15 mouse cellular contexts compared by ENCODE assay signal in genomic region chr17:93140003-93140402, GRCm38 (mm10). TPM values are rescaled to one million over a fixed set of nuclear protein-coding genes. Genes with fewer than 3 reads are reported as not detected.
DNase-seq lines count a peak whose midpoint lies in the region; ATAC-seq and TF ChIP-seq lines count a peak whose summit lies in the region.
"Had no signal": no experiment of that assay in that cellular context is flagged by ENCODE, and none has a peak within 500 bp of the region (broad histone marks: within the 10 kb centered on the region; RNA-seq: fewer than 3 reads in every experiment).

No protein-coding gene starts in this region.

- H3K4me3 ChIP-seq in forebrain, postnatal 0 days (ENCODE audit: low read depth, low read length), result no peak overlapping the region
- H3K4me3 ChIP-seq in forebrain, embryonic 16.5 days (replicated peaks; ENCODE audit: low read length), result no peak overlapping the region
- no peak overlapping the region for H3K4me3 ChIP-seq in ES-E14 (ENCODE audit: insufficient read depth in 1 of 2, low read depth in 1 of 2, low read length in 2 of 2, poor library complexity in 1 of 2, severe bottlenecking in 1 of 2)
- H3K4me3 ChIP-seq in left cerebral cortex, adult 2 months, result no peak overlapping the region
- H3K4me3 ChIP-seq: heart, embryonic 15.5 days; myocyte had no signal

- no peak overlapping the region for H3K27ac ChIP-seq in forebrain, postnatal 0 days (ENCODE audit: low read depth, low read length)
- no peak overlapping the region for H3K27ac ChIP-seq in forebrain, embryonic 16.5 days (ENCODE audit: low read length)
- H3K27ac ChIP-seq in ES-E14 (ENCODE audit: insufficient read depth, low read depth, low read length, poor library complexity, severe bottlenecking), result no peak overlapping the region
- H3K27ac ChIP-seq in left cerebral cortex, adult 2 months, result no peak overlapping the region
- H3K27ac ChIP-seq: heart, embryonic 15.5 days had no signal

- WGBS in forebrain, postnatal 0 days, result 52% methylated on average over 1 of the region's 1 CpGs
- WGBS in forebrain, embryonic 16.5 days, result 67% methylated on average over 1 of the region's 1 CpGs

- H3K9me3 ChIP-seq in forebrain, postnatal 0 days (ENCODE audit: low read length), result no peaks in the 10 kb centered on the region
- no peaks in the 10 kb centered on the region for H3K9me3 ChIP-seq in forebrain, embryonic 16.5 days (ENCODE audit: control insufficient read depth, low read length)
- no peaks in the 10 kb centered on the region for H3K9me3 ChIP-seq in ES-E14 (ENCODE audit: control insufficient read depth, insufficient read depth, low read depth, low read length)
- H3K9me3 ChIP-seq: G1E; heart, embryonic 15.5 days had no signal

- in situ Hi-C loops in ES-E14 (cut with MboI; ENCODE audit: low sequenced_read_pairs in 2 of 2, unreplicated experiment in 2 of 2), result no loop called here

- no peak overlapping the region for H3K4me2 ChIP-seq in forebrain, postnatal 0 days (ENCODE audit: low read depth)
- no peak overlapping the region for H3K4me2 ChIP-seq in forebrain, embryonic 16.5 days (ENCODE audit: low read length)
- H3K4me2 ChIP-seq: heart, embryonic 15.5 days had no signal

- no peaks in the 10 kb centered on the region for H3K4me1 ChIP-seq in forebrain, postnatal 0 days (ENCODE audit: insufficient read depth)
- H3K4me1 ChIP-seq in forebrain, embryonic 16.5 days (replicated peaks; ENCODE audit: control insufficient read depth, insufficient read depth, low read length), result no peaks in the 10 kb centered on the region
- no peaks in the 10 kb centered on the region for H3K4me1 ChIP-seq in ES-E14 (ENCODE audit: control insufficient read depth in 2 of 2, insufficient read depth in 2 of 2, low read length in 2 of 2, poor library complexity in 1 of 2)
- H3K4me1 ChIP-seq: heart, embryonic 15.5 days had no signal

- DNase-seq in forebrain, postnatal 0 days, result peak; percentile 19
- peak; percentile 17 to 35 for DNase-seq in left cerebral cortex, adult 18-20 months (ENCODE audit: low spot score in 2 of 2)
- DNase-seq in left cerebral cortex, postnatal 4 days, result no peak
- DNase-seq in ES-E14 (ENCODE audit: low read depth, low spot score), result no peak
- DNase-seq in left cerebral cortex, adult 2 months (ENCODE audit: extremely low spot score in 1 of 2, low spot score in 2 of 2), result peak; percentile 14 to 18
- no peak for DNase-seq in kidney, adult 11 months
- DNase-seq: cerebellum, adult 11 months; gastrocnemius, postnatal 14 days; kidney, postnatal 4 days; liver; lung, postnatal 10 days had no signal

- H3K27me3 ChIP-seq in forebrain, postnatal 0 days (ENCODE audit: insufficient read depth, low read length), result no peaks in the 10 kb centered on the region
- no peaks in the 10 kb centered on the region for H3K27me3 ChIP-seq in forebrain, embryonic 16.5 days (replicated peaks; ENCODE audit: control insufficient read depth, insufficient read depth, low read length)
- H3K27me3 ChIP-seq: heart, embryonic 15.5 days had no signal

- no peak for ATAC-seq in forebrain, postnatal 0 days
- no peak for ATAC-seq in forebrain, embryonic 16.5 days

- no peaks in the 10 kb centered on the region for H3K36me3 ChIP-seq in forebrain, postnatal 0 days (ENCODE audit: insufficient read depth)
- no peaks in the 10 kb centered on the region for H3K36me3 ChIP-seq in forebrain, embryonic 16.5 days (ENCODE audit: control insufficient read depth, insufficient read depth)
- H3K36me3 ChIP-seq in ES-E14 (ENCODE audit: control insufficient read depth, insufficient read depth, low read length, poor library complexity, severe bottlenecking), result no peaks in the 10 kb centered on the region
- H3K36me3 ChIP-seq: G1E; heart, embryonic 15.5 days had no signal

- intact Hi-C loops in left cerebral cortex, postnatal 4 days (cut with DNase I), result no loop called here
- intact Hi-C loops in left cerebral cortex, adult 2 months (cut with DNase I), result loop anchor here (2.0 to 5.0 kb wide), 2 partner anchors 35 to 928 kb away; no protein-coding TSS in a partner anchor

- peak; percentile 53 for TF ChIP-seq CTCF in forebrain, postnatal 0 days (IDR thresholded peaks at IDR 0.05; ENCODE audit: low read depth)
- peak; percentile 62 for TF ChIP-seq CTCF in left cerebral cortex, adult 2 months (IDR thresholded peaks at IDR 0.05)

- no peak overlapping the region for H3K9ac ChIP-seq in forebrain, postnatal 0 days
- H3K9ac ChIP-seq in forebrain, embryonic 16.5 days (replicated peaks; ENCODE audit: low read depth, low read length), result no peak overlapping the region
- no peak overlapping the region for H3K9ac ChIP-seq in ES-E14 (ENCODE audit: insufficient read depth, low read depth, low read length, poor library complexity, severe bottlenecking)
- H3K9ac ChIP-seq: heart, embryonic 15.5 days had no signal

TF ChIP-seq in ES-E14, 5 proteins besides CTCF, POLR2A, EP300 and RAD21:
- TF ChIP-seq MAFK (IDR thresholded peaks at IDR 0.05; ENCODE audit: insufficient read depth, low read depth, low read length) (no peak), ZC3H11A (IDR thresholded peaks at IDR 0.05; ENCODE audit: borderline replicate concordance, low read depth, low read length) (peak; percentile 10; the same call in 1 of the 2 replicates)

RNA-seq across cellular contexts. Expression of gene Adcyap1, which starts 58.8 kb away (rescaled TPM):
- total RNA-seq in forebrain, postnatal 0 days (2014; rRNA removed), result 16.7 and 31.7 TPM in 2 replicates
- polyA plus RNA-seq in forebrain, postnatal 0 days (2015; fragmentation: Nextera tagmentation; extraction: Ambion mirVana), result 11.9 and 15.2 TPM in 2 replicates
- polyA plus RNA-seq in forebrain, embryonic 16.5 days (2015; fragmentation: Nextera tagmentation; extraction: Ambion mirVana), result 10.2 and 12.3 TPM in 2 replicates
- total RNA-seq in left cerebral cortex, adult 18-20 months (2021), result 10 to 100 TPM; 37.4 to 39.7 TPM
- total RNA-seq in left cerebral cortex, postnatal 4 days (2021), result 10 to 100 TPM; 24.0 to 28.1 TPM
- 0.18 TPM in 1 of 2 replicates, not detected in the other for total RNA-seq in ES-E14 (2012; rRNA removed)
- total RNA-seq in left cerebral cortex, adult 2 months (2021), result 10 to 100 TPM; 38.6 to 48.9 TPM
- total RNA-seq: G1E; gastrocnemius, postnatal 14 days had no signal
- polyA plus RNA-seq: G1E had no signal

Comparison
In these comparisons a context has a peak if more than half of its experiments do, and no peak if none do; other contexts are left out.
1. DNase-seq: peak in forebrain, postnatal 0 days (single experiment), left cerebral cortex, adult 18-20 months (2 of 2) and left cerebral cortex, adult 2 months (2 of 2); none in left cerebral cortex, postnatal 4 days (single experiment), ES-E14 (single experiment) and kidney, adult 11 months (single experiment).
2. RNA of gene Adcyap1, which starts 58.8 kb away (total RNA-seq): 38.6 to 48.9 TPM in left cerebral cortex, adult 2 months, 37.4 to 39.7 TPM in left cerebral cortex, adult 18-20 months, 16.7 to 31.7 TPM in forebrain, postnatal 0 days and 24.0 to 28.1 TPM in left cerebral cortex, postnatal 4 days; 0.18 TPM in ES-E14; every median in the first group is over 10 times any median in the second.